Mouse (Mus musculus): ENCODE data around the gene Megf9. TPM values are rescaled to one million over a fixed set of nuclear protein-coding genes. Genes with fewer than 3 reads are reported as not detected.

The Megf9 gene
- polyA plus RNA-seq, 1 experiment from 2014 or later: 8.4 TPM

Other genes starting within 250 kb of the Megf9 start
- gene Cdk5rap2, start 124.6 kb downstream of the Megf9 start, polyA plus RNA-seq (2015; fragmentation: Nextera tagmentation; extraction: Ambion mirVana): 18.8 and 19.5 TPM in 2 replicates

Data from lung, embryonic 15.5 days (tissue).